Mouse (Mus musculus): ENCODE results near the gene Crabp2.

Gene Crabp2

GRCm38 (mm10) chr3:87986868-87987267, 38.4 kb downstream of the Crabp2 start:
- peak; percentile 83 for DNase-seq

GRCm38 (mm10) chr3:87987633-87988032, 39.2 kb downstream of the Crabp2 start:
- no peak for DNase-seq

DNA sequence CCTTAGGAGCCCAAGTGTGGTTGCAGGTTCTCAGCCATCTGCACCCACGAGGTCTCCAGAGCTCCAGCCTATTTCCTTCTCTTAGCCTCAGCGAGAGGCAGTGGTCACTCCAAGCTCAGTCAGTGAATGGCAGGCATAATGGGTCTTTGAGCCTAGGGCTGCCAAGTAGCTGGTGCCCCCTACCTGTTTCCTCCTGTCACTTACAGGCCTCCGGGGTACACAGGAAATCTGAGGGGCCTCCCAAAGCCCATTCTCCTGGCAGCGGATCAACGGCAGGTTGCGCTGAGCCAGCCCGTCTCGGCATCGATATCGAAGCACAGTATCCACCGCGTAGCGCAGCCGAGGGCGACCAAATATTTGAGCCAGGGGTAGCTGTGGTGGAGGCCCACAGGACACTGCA, 39.6 kb downstream of the Crabp2 start:
- DNase-seq, result no peak

GRCm38 (mm10) chr3:87989935-87990334, 41.5 kb downstream of the Crabp2 start:
- no peak for DNase-seq

DNA sequence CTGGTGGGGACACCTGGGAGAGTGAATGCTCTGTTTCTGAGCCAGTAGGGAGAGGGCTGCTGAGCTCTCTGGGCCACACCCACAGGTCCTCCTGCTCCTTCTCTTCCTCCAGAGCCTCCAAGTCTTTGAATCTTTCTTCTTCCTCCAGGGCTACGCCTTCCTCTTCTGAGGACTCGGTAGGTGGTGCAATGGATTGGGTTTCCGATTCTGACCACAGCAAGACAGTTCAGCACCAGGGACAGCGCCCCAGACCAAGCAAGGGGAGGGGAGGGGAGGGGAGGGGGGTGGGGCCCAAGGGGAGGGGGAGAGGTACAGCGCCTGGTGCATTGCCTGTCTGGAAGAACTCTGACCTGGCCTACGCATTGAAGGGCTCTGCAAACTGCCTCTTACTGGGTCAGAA, 45.0 kb downstream of the Crabp2 start:
- no peak for DNase-seq

- no peak for DNase-seq
Measured at GRCm38 (mm10) chr3:87995331-87995730, 46.9 kb downstream of the Crabp2 start.

DNA sequence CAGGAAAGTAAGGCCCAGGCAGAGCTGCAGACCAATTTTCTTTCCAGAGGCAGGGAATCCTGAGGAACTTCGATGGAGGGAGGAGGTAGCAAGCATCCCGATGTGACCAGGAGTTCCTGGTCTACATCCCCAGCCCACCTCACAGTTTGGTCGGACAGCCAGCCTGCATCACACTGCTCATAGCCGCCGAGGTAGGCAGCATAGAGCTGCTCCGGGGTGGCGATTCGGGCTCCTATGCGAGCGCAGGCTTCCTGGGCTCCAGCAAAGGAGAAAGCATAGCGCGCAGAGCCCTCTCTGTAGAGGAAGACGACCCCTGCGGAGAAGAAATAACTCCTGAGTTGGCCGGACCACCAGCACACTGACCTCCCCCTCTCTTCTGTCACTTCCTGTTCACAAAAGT, 47.9 kb downstream of the Crabp2 start:
- DNase-seq, result no peak

DNA sequence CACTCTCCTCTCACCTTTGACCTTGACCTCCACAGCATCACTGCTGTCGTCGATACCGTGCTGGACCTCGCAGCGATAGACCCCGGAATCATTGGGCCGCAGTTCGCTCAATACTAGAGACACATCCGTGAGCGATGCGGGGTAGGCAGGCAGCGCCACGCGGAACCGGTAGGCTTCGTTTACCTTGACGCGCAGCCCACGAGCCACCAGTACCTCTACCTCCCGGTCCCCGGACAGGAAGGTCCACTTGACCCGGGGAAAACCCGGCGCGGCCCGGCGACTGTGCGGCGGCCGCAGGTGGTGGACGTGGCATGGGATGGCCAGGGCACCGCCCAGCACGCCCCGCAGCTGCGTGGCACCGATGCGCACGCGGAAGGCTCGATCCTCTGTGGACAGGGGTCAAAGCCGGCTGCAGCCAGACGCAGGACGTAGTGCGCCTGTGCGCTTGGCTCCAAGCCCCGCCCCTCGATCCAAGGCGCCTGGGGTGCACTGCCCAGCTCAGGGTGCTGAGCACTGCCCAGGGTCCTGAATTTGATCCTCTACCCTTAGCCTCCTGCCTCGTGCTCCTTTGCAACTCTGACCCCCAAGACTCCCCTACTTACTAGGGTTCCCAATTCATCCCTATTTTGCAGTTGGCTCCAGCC, 48.6 kb downstream of the Crabp2 start:
- DNase-seq, result no peak

DNA sequence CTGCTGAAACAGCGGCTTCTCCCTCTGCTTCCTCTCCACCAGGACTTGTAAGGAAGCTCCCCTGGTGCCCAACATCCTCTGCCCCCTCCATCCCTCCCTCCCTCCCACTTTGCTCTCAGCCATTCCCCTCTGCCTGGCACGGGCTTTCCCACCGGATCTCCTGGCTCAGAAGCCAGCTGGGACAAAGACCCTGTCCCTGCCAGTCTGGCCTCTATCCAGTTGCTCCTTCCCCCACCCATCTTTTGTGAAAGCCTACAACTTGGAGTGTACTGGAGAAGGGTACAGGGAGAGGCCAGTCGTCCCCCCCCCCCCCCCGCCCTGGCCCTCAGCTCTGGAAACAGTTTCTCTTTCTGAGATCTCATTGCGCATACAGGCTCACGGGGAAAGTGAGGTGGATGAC, 50.3 kb downstream of the Crabp2 start:
- no peak for DNase-seq

- no peak for DNase-seq
Measured at GRCm38 (mm10) chr3:87999243-87999895, 50.9 kb downstream of the Crabp2 start.

DNA sequence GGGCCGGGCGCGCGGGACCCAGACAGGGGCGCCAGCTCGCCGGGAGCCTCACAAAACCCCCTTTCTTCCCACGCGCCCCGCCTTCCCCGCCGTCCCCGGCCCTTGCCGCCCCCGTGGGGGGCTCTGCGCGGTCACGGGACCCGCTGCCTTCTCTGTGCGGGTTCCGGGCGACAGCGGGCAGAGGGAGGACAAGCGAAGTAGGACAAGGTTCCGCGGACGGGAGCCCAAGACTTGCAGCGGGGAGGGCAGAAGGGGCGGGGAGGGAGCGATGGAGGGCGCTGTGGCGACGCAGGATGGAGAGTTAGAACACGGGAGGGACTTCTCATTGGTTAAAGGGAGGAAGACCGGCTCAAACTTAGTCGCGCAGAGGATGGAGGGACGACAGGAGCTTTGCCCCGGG, 51.7 kb downstream of the Crabp2 start, which contains the start of gene Bcan:
Gene Bcan (minus strand): TSS at position 50 of the 400 bp plus-strand sequence.
- DNase-seq, result peak; percentile 54

- DNase-seq, result no peak
Measured at GRCm38 (mm10) chr3:88000816-88001595, 52.5 kb downstream of the Crabp2 start.

DNA sequence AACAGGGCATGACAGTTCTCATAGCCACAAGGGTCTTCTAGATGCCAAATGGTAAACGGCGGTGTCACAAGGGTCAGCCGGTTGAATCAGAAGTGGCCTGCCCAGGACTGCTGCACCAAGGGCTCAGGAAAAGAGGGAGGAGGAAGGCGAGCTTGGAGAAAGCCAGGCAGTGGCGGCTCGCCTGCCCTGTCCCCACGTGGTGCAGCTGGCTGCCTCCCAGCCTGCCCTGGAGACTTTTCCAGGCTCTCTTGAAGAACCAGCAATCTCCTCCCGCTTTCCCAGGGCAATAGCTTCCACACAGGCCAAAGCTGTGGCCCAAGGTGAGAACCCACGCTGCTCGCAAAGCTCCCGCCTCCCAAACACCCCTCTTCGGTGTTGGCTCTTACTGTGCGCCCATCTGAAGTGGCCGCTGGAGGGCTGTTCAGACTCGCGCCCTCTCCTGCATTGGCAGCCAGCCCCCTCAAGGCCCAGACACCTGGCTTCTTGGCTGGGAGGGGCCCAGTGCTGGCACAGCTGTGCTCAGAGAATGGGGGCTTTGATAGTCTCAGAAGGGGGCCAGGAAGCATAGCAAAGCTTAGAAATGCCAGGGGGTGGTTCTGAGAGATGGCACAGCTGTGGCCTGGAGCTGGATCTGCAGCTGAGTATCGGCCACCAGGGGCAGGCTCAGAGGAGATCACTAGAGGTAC, 54.0 kb downstream of the Crabp2 start:
- DNase-seq, result no peak
